Mouse (Mus musculus) layer of hippocampus, postnatal 14 days (tissue): ENCODE data around the gene Slc5a8. TPM values are rescaled to one million over a fixed set of nuclear protein-coding genes. Genes with fewer than 3 reads are reported as not detected.

ENCODE experiments used
- DNase-seq, 2 experiments: peaks; one replicate each; pipeline ENCODE4 v3.0.0; 2021 to 2022; ENCODE audit warnings: low spot score in 2 of 2, mixed read lengths in 1 of 2
- total RNA-seq, 2 experiments: library from RNA; stranded (reverse); gene quantifications; 2 replicates each; pipeline ENCODE4 v1.2.3; 2021

Gene Slc5a8
- total RNA-seq, 2 experiments from 2014 or later: 0.07 TPM; not detected in 1

DNA sequence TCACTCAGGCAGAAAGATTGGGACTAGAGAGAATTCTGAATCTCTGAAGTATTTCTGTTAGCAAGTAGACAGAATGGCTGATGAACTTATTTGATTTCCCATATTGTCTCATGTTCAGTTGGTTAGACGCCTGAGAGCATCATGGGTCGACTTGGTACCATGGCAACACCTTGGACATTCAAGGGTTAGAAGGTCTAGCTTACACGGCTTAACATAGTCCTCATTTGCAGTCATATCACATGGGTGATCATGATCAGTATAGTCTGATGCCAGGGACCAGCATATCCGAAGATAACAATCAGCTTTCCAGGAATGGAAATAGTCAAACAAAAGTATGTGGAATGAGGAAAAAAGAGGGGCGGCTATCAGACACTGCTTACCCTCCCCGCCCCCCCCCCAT lies 93.1 kb downstream of the Slc5a8 start:
- DNase-seq: no peak

Other genes starting within 250 kb of the Slc5a8 start
- not detected for gene Spic, start 201.0 kb upstream of the Slc5a8 start, total RNA-seq
- gene Arl1, start 155.1 kb upstream of the Slc5a8 start, total RNA-seq: 100 to 1,000 TPM; 124 to 129 TPM
- gene Utp20, start 59.2 kb upstream of the Slc5a8 start, total RNA-seq: 10 to 100 TPM; 20.0 to 23.1 TPM